Comparison of ENCODE assay signal across 15 mouse cellular contexts in genomic region chr9:95672760-95673159, GRCm38 (mm10). TPM values are rescaled to one million over a fixed set of nuclear protein-coding genes. Genes with fewer than 3 reads are reported as not detected.
DNase-seq lines count a peak whose midpoint lies in the region; ATAC-seq and TF ChIP-seq lines count a peak whose summit lies in the region.
"Had no signal": no experiment of that assay in that cellular context is flagged by ENCODE, and none has a peak within 500 bp of the region (broad histone marks: within the 10 kb centered on the region; RNA-seq: fewer than 3 reads in every experiment).

No protein-coding gene starts in this region.

- H3K4me1 ChIP-seq in cerebellum, adult 2 months (ENCODE audit: control insufficient read depth, insufficient read depth, low read length): peaks cover 4% of the 10 kb centered on the region; the same call in 1 of the 2 replicates
- H3K4me1 ChIP-seq in liver, embryonic 14.5 days (replicated peaks; ENCODE audit: control insufficient read depth in 2 of 2, insufficient read depth in 2 of 2, low read length in 1 of 2): no peaks in the 10 kb centered on the region
- H3K4me1 ChIP-seq in liver, embryonic 12.5 days: no peaks in the 10 kb centered on the region
- peaks cover 0 to 4% of the 10 kb centered on the region in 2 experiments; a peak in 1 of 4 replicates for H3K4me1 ChIP-seq in ES-E14 (ENCODE audit: control insufficient read depth in 2 of 2, insufficient read depth in 2 of 2, low read length in 2 of 2, poor library complexity in 1 of 2)
- H3K4me1 ChIP-seq: intestine, embryonic 15.5 days had no signal

- H3K4me3 ChIP-seq in cerebellum, adult 2 months (replicated peaks; ENCODE audit: insufficient read depth, low read depth, low read length): no peak overlapping the region
- no peak overlapping the region for H3K4me3 ChIP-seq in liver, embryonic 14.5 days (ENCODE audit: insufficient read depth in 1 of 2, low read depth in 2 of 2, low read length in 2 of 2)
- H3K4me3 ChIP-seq in liver, embryonic 12.5 days: no peak overlapping the region
- no peak overlapping the region for H3K4me3 ChIP-seq in ES-E14 (ENCODE audit: insufficient read depth in 1 of 2, low read depth in 1 of 2, low read length in 2 of 2, poor library complexity in 1 of 2, severe bottlenecking in 1 of 2)
- H3K4me3 ChIP-seq: forebrain, embryonic 15.5 days; intestine, embryonic 15.5 days; neural tube, embryonic 15.5 days had no signal

- ATAC-seq in cerebellum, adult (ENCODE audit: insufficient number of reproducible peaks, low FRiP score, low TSS enrichment): no peak
- ATAC-seq in liver, embryonic 14.5 days (ENCODE audit: insufficient read depth): no peak
- no peak for ATAC-seq in liver, embryonic 12.5 days
- ATAC-seq in megakaryocyte progenitor cell, adult 5-6 weeks (replicated peaks; ENCODE audit: poor library complexity): peak; percentile 52; the same call in 1 of the 2 replicates
- ATAC-seq: forebrain, embryonic 15.5 days; intestine, embryonic 15.5 days; midbrain, embryonic 16.5 days had no signal

- no peaks in the 10 kb centered on the region for H3K27me3 ChIP-seq in cerebellum, adult 2 months (ENCODE audit: control insufficient read depth, insufficient read depth, low read length)
- no peaks in the 10 kb centered on the region for H3K27me3 ChIP-seq in liver, embryonic 14.5 days (ENCODE audit: control insufficient read depth, insufficient read depth, low read length)
- no peaks in the 10 kb centered on the region for H3K27me3 ChIP-seq in liver, embryonic 12.5 days (replicated peaks)
- H3K27me3 ChIP-seq: forebrain, embryonic 15.5 days; intestine, embryonic 15.5 days; neural tube, embryonic 15.5 days had no signal

- no peak overlapping the region for H3K9ac ChIP-seq in liver, embryonic 14.5 days (replicated peaks)
- no peak overlapping the region for H3K9ac ChIP-seq in liver, embryonic 12.5 days
- no peak overlapping the region for H3K9ac ChIP-seq in ES-E14 (ENCODE audit: insufficient read depth, low read depth, low read length, poor library complexity, severe bottlenecking)
- H3K9ac ChIP-seq: forebrain, embryonic 15.5 days; intestine, embryonic 15.5 days; neural tube, embryonic 15.5 days had no signal

- in situ Hi-C loops in ES-E14 (cut with MboI; ENCODE audit: low sequenced_read_pairs in 2 of 2, unreplicated experiment in 2 of 2): no loop called here

- H3K4me2 ChIP-seq in liver, embryonic 14.5 days (ENCODE audit: low read depth): no peak overlapping the region
- H3K4me2 ChIP-seq in liver, embryonic 12.5 days: no peak overlapping the region
- H3K4me2 ChIP-seq: forebrain, embryonic 15.5 days; intestine, embryonic 15.5 days; neural tube, embryonic 15.5 days had no signal

- H3K9me3 ChIP-seq in liver, embryonic 14.5 days (ENCODE audit: control insufficient read depth, low read length): no peaks in the 10 kb centered on the region
- peaks cover 6% of the 10 kb centered on the region; the same call in 1 of the 2 replicates for H3K9me3 ChIP-seq in liver, embryonic 12.5 days (replicated peaks)
- H3K9me3 ChIP-seq in ES-E14 (ENCODE audit: control insufficient read depth, insufficient read depth, low read depth, low read length): 0 out of 2 replicates have a peak, but pooled peaks cover 2% of the 10 kb centered on the region
- H3K9me3 ChIP-seq: forebrain, embryonic 15.5 days; intestine, embryonic 15.5 days; neural tube, embryonic 15.5 days had no signal

- H3K36me3 ChIP-seq in liver, embryonic 14.5 days (replicated peaks; ENCODE audit: control insufficient read depth, insufficient read depth, low read depth): no peaks in the 10 kb centered on the region
- peaks cover 11% of the 10 kb centered on the region; the same call in 1 of the 2 replicates for H3K36me3 ChIP-seq in liver, embryonic 12.5 days
- H3K36me3 ChIP-seq in ES-E14 (ENCODE audit: control insufficient read depth, insufficient read depth, low read length, poor library complexity, severe bottlenecking): peaks cover 11% of the 10 kb centered on the region; the same call in 1 of the 2 replicates
- H3K36me3 ChIP-seq: forebrain, embryonic 15.5 days; intestine, embryonic 15.5 days had no signal

- no peak for DNase-seq in cerebellum, adult 2 months
- no peak for DNase-seq in liver, embryonic 14.5 days (ENCODE audit: low read depth in 3 of 3, low spot score in 3 of 3)
- DNase-seq in ES-E14 (ENCODE audit: low read depth, low spot score): peak; percentile 43
- no peak for DNase-seq in ovary, adult 18-20 months (ENCODE audit: low spot score)
- no peak for DNase-seq in embryo, embryonic 9.5 days (ENCODE audit: extremely low spot score)
- DNase-seq: cerebellum, postnatal 25 days; heart, postnatal 10 days; right cerebral cortex, postnatal 14 days had no signal

- no peak for TF ChIP-seq EP300 in liver, embryonic 14.5 days (IDR thresholded peaks at IDR 0.05; ENCODE audit: low read depth)

- H3K27ac ChIP-seq in cerebellum, adult 2 months (ENCODE audit: insufficient read depth, low read length): no peak overlapping the region
- no peak overlapping the region for H3K27ac ChIP-seq in liver, embryonic 14.5 days
- H3K27ac ChIP-seq in liver, embryonic 12.5 days: no peak overlapping the region
- no peak overlapping the region for H3K27ac ChIP-seq in ES-E14 (ENCODE audit: insufficient read depth, low read depth, low read length, poor library complexity, severe bottlenecking)
- H3K27ac ChIP-seq: forebrain, embryonic 15.5 days; intestine, embryonic 15.5 days; neural tube, embryonic 15.5 days had no signal

- WGBS in cerebellum, adult 2 months: 89% methylated on average over 6 of the region's 6 CpGs
- 64% methylated on average over 6 of the region's 6 CpGs for WGBS in liver, embryonic 14.5 days (ENCODE audit: insufficient replicate concordance)
- WGBS in liver, embryonic 12.5 days (ENCODE audit: insufficient replicate concordance): 68% methylated on average over 6 of the region's 6 CpGs

- no peak for TF ChIP-seq POLR2A in cerebellum, adult 2 months (IDR thresholded peaks at IDR 0.05; ENCODE audit: borderline replicate concordance, insufficient read depth, low read length)

- TF ChIP-seq CTCF in cerebellum, adult 2 months (IDR thresholded peaks at IDR 0.05; ENCODE audit: borderline replicate concordance, insufficient read depth, low read depth, low read length): peak; percentile 38; the same call in 1 of the 2 replicates
- peak; percentile 65 for TF ChIP-seq CTCF in liver, embryonic 14.5 days (IDR thresholded peaks at IDR 0.05; ENCODE audit: low read depth)

TF ChIP-seq in ES-E14, 5 proteins besides CTCF, POLR2A, EP300 and RAD21:
- TF ChIP-seq ZNF384 (IDR thresholded peaks at IDR 0.05; ENCODE audit: low read depth, low read length): no peak
- TF ChIP-seq MAFK (IDR thresholded peaks at IDR 0.05; ENCODE audit: insufficient read depth, low read depth, low read length): no peak
- no peak for TF ChIP-seq ZC3H11A (IDR thresholded peaks at IDR 0.05; ENCODE audit: borderline replicate concordance, low read depth, low read length)
- no peak for TF ChIP-seq HCFC1 (IDR thresholded peaks at IDR 0.05; ENCODE audit: borderline replicate concordance, insufficient read depth, low read length)
- TF ChIP-seq CHD2 (IDR thresholded peaks at IDR 0.05; ENCODE audit: low read depth, low read length): no peak

RNA-seq across cellular contexts. Expression of gene Pcolce2, which starts 35.4 kb away (rescaled TPM):
- 3.4 and 4.5 TPM in 2 replicates for polyA plus RNA-seq in cerebellum, adult 2 months (2012; rRNA removed)
- polyA plus RNA-seq in liver, embryonic 14.5 days (2012; rRNA removed): 0.57 and 1.4 TPM in 2 replicates
- polyA plus RNA-seq in liver, embryonic 14.5 days (2014; fragmentation: Nextera tagmentation; extraction: Ambion mirVana): 6.7 and 6.9 TPM in 2 replicates
- 10.1 and 12.1 TPM in 2 replicates for polyA plus RNA-seq in liver, embryonic 12.5 days (2016; fragmentation: Nextera tagmentation; extraction: Ambion mirVana)
- 27.0 and 47.6 TPM in 2 replicates for total RNA-seq in ES-E14 (2012; rRNA removed)
- total RNA-seq in megakaryocyte progenitor cell, adult 5-6 weeks (2015): not detected in 2 replicates
- total RNA-seq in megakaryocyte progenitor cell, adult 5-6 weeks (2017): 0.12 TPM in 1 of 2 replicates, not detected in the other
